Mouse (Mus musculus) T-helper 17 cell (primary cell): ENCODE results near the gene Pard3.

ENCODE experiments used
- in situ Hi-C, 2 experiments: fragments of 300-600 bp; cut with MboI, MseI; formaldehyde crosslinking; loops; 1 replicate in 1 of 2; 2 replicates in 1 of 2; pipeline ENCODE4 v1.15.1; 2025; ENCODE audit warnings: high pct_unique_total_duplicates in 2 of 2

The Pard3 gene

GRCm38 (mm10) chr8:127331751-127332150 is 268.1 kb downstream of the Pard3 start:
- in situ Hi-C loops = loop anchor here (5.0 kb wide), 2 partner anchors 251 to 256 kb away; no protein-coding TSS in a partner anchor

- in situ Hi-C loops = no loop called here
These were observed 271.5 kb downstream of the Pard3 start for GRCm38 (mm10) chr8:127335216-127335615.

GRCm38 (mm10) chr8:127338183-127338582 is 274.5 kb downstream of the Pard3 start:
- in situ Hi-C loops = no loop called here

- in situ Hi-C loops = no loop called here
These were observed 277.4 kb downstream of the Pard3 start for GRCm38 (mm10) chr8:127341046-127341445.

GRCm38 (mm10) chr8:127343115-127343514 is 279.4 kb downstream of the Pard3 start:
- in situ Hi-C loops = no loop called here

GRCm38 (mm10) chr8:127344421-127344820 is 280.7 kb downstream of the Pard3 start:
- in situ Hi-C loops = no loop called here

GRCm38 (mm10) chr8:127345912-127346423 is 282.3 kb downstream of the Pard3 start:
- in situ Hi-C loops = no loop called here

- in situ Hi-C loops = no loop called here
These were observed 284.3 kb downstream of the Pard3 start for GRCm38 (mm10) chr8:127347890-127348495.

- in situ Hi-C loops = no loop called here
These were observed 298.1 kb downstream of the Pard3 start for GRCm38 (mm10) chr8:127361796-127362195.

GRCm38 (mm10) chr8:127368347-127368746 is 304.7 kb downstream of the Pard3 start:
- in situ Hi-C loops = no loop called here

GRCm38 (mm10) chr8:127371326-127371949 is 307.7 kb downstream of the Pard3 start:
- in situ Hi-C loops = no loop called here

- in situ Hi-C loops = no loop called here
These were observed 314.1 kb downstream of the Pard3 start for GRCm38 (mm10) chr8:127377775-127378174.

- in situ Hi-C loops = no loop called here
These were observed 315.5 kb downstream of the Pard3 start for GRCm38 (mm10) chr8:127378994-127379858.

GRCm38 (mm10) chr8:127381259-127381658 is 317.6 kb downstream of the Pard3 start:
- in situ Hi-C loops = no loop called here

GRCm38 (mm10) chr8:127392700-127393099 is 329.0 kb downstream of the Pard3 start:
- in situ Hi-C loops = no loop called here

GRCm38 (mm10) chr8:127395488-127395887 is 331.8 kb downstream of the Pard3 start:
- in situ Hi-C loops = no loop called here

GRCm38 (mm10) chr8:127405815-127406214 is 342.1 kb downstream of the Pard3 start:
- in situ Hi-C loops = no loop called here

- in situ Hi-C loops = no loop called here
These were observed 346.9 kb downstream of the Pard3 start for GRCm38 (mm10) chr8:127410606-127411005.

GRCm38 (mm10) chr8:127411190-127411848 is 347.6 kb downstream of the Pard3 start:
- in situ Hi-C loops = no loop called here

- in situ Hi-C loops = no loop called here
These were observed 359.3 kb downstream of the Pard3 start for GRCm38 (mm10) chr8:127423021-127423420.

GRCm38 (mm10) chr8:127424211-127424916 is 360.7 kb downstream of the Pard3 start:
- in situ Hi-C loops = no loop called here
